Mouse (Mus musculus): ENCODE results near the gene Slc6a13. TPM values are rescaled to one million over a fixed set of nuclear protein-coding genes. Genes with fewer than 3 reads are reported as not detected.

The Slc6a13 gene
- polyA plus RNA-seq, 1 experiment = 1.3 TPM

- Histone ChIP-seq H3K4me3 (ENCODE audit: insufficient read depth, low read length) (no peak overlapping the region), H3K27ac (ENCODE audit: insufficient read depth, low read depth, low read length) (no peak overlapping the region), H3K4me1 (ENCODE audit: control insufficient read depth, insufficient read depth, low read length) (no peaks in the 10 kb centered on the region)
- TF ChIP-seq POLR2A (IDR thresholded peaks at IDR 0.05; ENCODE audit: borderline replicate concordance, low read depth, low read length) (no peak), CTCF (IDR thresholded peaks at IDR 0.05; ENCODE audit: low read depth, low read length) (no peak)
Measured at GRCm38 (mm10) chr6:121325298-121325697, 25.3 kb downstream of the Slc6a13 start.

- no peak overlapping the region for H3K4me3 ChIP-seq (ENCODE audit: insufficient read depth, low read length)
- H3K27ac ChIP-seq (ENCODE audit: insufficient read depth, low read depth, low read length) = no peak overlapping the region
- H3K4me1 ChIP-seq (ENCODE audit: control insufficient read depth, insufficient read depth, low read length) = no peaks in the 10 kb centered on the region
- TF ChIP-seq POLR2A (IDR thresholded peaks at IDR 0.05; ENCODE audit: borderline replicate concordance, low read depth, low read length) = no peak
- TF ChIP-seq CTCF (IDR thresholded peaks at IDR 0.05; ENCODE audit: low read depth, low read length) = no peak
Measured at GRCm38 (mm10) chr6:121325740-121326139, 25.7 kb downstream of the Slc6a13 start.

GRCm38 (mm10) chr6:121326486-121327069 is 26.6 kb downstream of the Slc6a13 start:
- TF ChIP-seq CTCF (IDR thresholded peaks at IDR 0.05; ENCODE audit: low read depth, low read length) (no peak), POLR2A (IDR thresholded peaks at IDR 0.05; ENCODE audit: borderline replicate concordance, low read depth, low read length) (no peak)
- Histone ChIP-seq H3K27ac (ENCODE audit: insufficient read depth, low read depth, low read length) (no peak overlapping the region), H3K4me1 (ENCODE audit: control insufficient read depth, insufficient read depth, low read length) (no peaks in the 10 kb centered on the region), H3K4me3 (ENCODE audit: insufficient read depth, low read length) (no peak overlapping the region)

- H3K27ac ChIP-seq (ENCODE audit: insufficient read depth, low read depth, low read length) = no peak overlapping the region
- no peak overlapping the region for H3K4me3 ChIP-seq (ENCODE audit: insufficient read depth, low read length)
- no peaks in the 10 kb centered on the region for H3K4me1 ChIP-seq (ENCODE audit: control insufficient read depth, insufficient read depth, low read length)
- no peak for TF ChIP-seq POLR2A (IDR thresholded peaks at IDR 0.05; ENCODE audit: borderline replicate concordance, low read depth, low read length)
- no peak for TF ChIP-seq CTCF (IDR thresholded peaks at IDR 0.05; ENCODE audit: low read depth, low read length)
Measured at GRCm38 (mm10) chr6:121328417-121328884, 28.4 kb downstream of the Slc6a13 start.

GRCm38 (mm10) chr6:121329848-121330508 is 30.0 kb downstream of the Slc6a13 start:
- no peak for TF ChIP-seq CTCF (IDR thresholded peaks at IDR 0.05; ENCODE audit: low read depth, low read length)
- no peak for TF ChIP-seq POLR2A (IDR thresholded peaks at IDR 0.05; ENCODE audit: borderline replicate concordance, low read depth, low read length)
- H3K4me3 ChIP-seq (ENCODE audit: insufficient read depth, low read length) = no peak overlapping the region
- no peak overlapping the region for H3K27ac ChIP-seq (ENCODE audit: insufficient read depth, low read depth, low read length)
- no peaks in the 10 kb centered on the region for H3K4me1 ChIP-seq (ENCODE audit: control insufficient read depth, insufficient read depth, low read length)

- no peak for TF ChIP-seq CTCF (IDR thresholded peaks at IDR 0.05; ENCODE audit: low read depth, low read length)
- no peak for TF ChIP-seq POLR2A (IDR thresholded peaks at IDR 0.05; ENCODE audit: borderline replicate concordance, low read depth, low read length)
- Histone ChIP-seq H3K27ac (ENCODE audit: insufficient read depth, low read depth, low read length) (no peak overlapping the region), H3K4me3 (ENCODE audit: insufficient read depth, low read length) (no peak overlapping the region), H3K4me1 (ENCODE audit: control insufficient read depth, insufficient read depth, low read length) (peaks cover 34% of the 10 kb centered on the region)
Measured at GRCm38 (mm10) chr6:121335841-121336240, 35.8 kb downstream of the Slc6a13 start.

GRCm38 (mm10) chr6:121336558-121336957 is 36.5 kb downstream of the Slc6a13 start:
- TF ChIP-seq CTCF (IDR thresholded peaks at IDR 0.05; ENCODE audit: low read depth, low read length) (no peak), POLR2A (IDR thresholded peaks at IDR 0.05; ENCODE audit: borderline replicate concordance, low read depth, low read length) (no peak)
- Histone ChIP-seq H3K4me3 (ENCODE audit: insufficient read depth, low read length) (peak overlapping the region; percentile 42), H3K27ac (ENCODE audit: insufficient read depth, low read depth, low read length) (no peak overlapping the region), H3K4me1 (ENCODE audit: control insufficient read depth, insufficient read depth, low read length) (peaks cover 41% of the 10 kb centered on the region)

GRCm38 (mm10) chr6:121337229-121337628 is 37.2 kb downstream of the Slc6a13 start:
- H3K27ac ChIP-seq (ENCODE audit: insufficient read depth, low read depth, low read length) = no peak overlapping the region
- peaks cover 45% of the 10 kb centered on the region for H3K4me1 ChIP-seq (ENCODE audit: control insufficient read depth, insufficient read depth, low read length)
- peak overlapping the region; percentile 9; the same call in 1 of the 2 replicates for H3K4me3 ChIP-seq (ENCODE audit: insufficient read depth, low read length)
- TF ChIP-seq POLR2A (IDR thresholded peaks at IDR 0.05; ENCODE audit: borderline replicate concordance, low read depth, low read length) (no peak), CTCF (IDR thresholded peaks at IDR 0.05; ENCODE audit: low read depth, low read length) (no peak)

GRCm38 (mm10) chr6:121337770-121338518 is 37.9 kb downstream of the Slc6a13 start:
- no peak overlapping the region for H3K4me3 ChIP-seq (ENCODE audit: insufficient read depth, low read length)
- peaks cover 52% of the 10 kb centered on the region for H3K4me1 ChIP-seq (ENCODE audit: control insufficient read depth, insufficient read depth, low read length)
- TF ChIP-seq POLR2A (IDR thresholded peaks at IDR 0.05; ENCODE audit: borderline replicate concordance, low read depth, low read length) = no peak
- peak; percentile 94 for TF ChIP-seq CTCF (IDR thresholded peaks at IDR 0.05; ENCODE audit: low read depth, low read length)
- H3K27ac ChIP-seq (ENCODE audit: insufficient read depth, low read depth, low read length) = peak overlapping the region; percentile 49

- Histone ChIP-seq H3K4me3 (ENCODE audit: insufficient read depth, low read length) (no peak overlapping the region), H3K4me1 (ENCODE audit: control insufficient read depth, insufficient read depth, low read length) (peaks cover 56% of the 10 kb centered on the region), H3K27ac (ENCODE audit: insufficient read depth, low read depth, low read length) (peak overlapping the region; percentile 49)
- no peak for TF ChIP-seq CTCF (IDR thresholded peaks at IDR 0.05; ENCODE audit: low read depth, low read length)
- no peak for TF ChIP-seq POLR2A (IDR thresholded peaks at IDR 0.05; ENCODE audit: borderline replicate concordance, low read depth, low read length)
Measured at GRCm38 (mm10) chr6:121338519-121338896, 38.5 kb downstream of the Slc6a13 start.

Measured in bone marrow macrophage, adult 2 months (primary cell).